Mouse (Mus musculus) lung, postnatal 0 days (tissue): ENCODE data around the gene Sulf2.

Experiments
- CTCF ChIP-seq: IDR thresholded peaks from 2 replicates; pipeline ENCODE4 v1.5.1; 2016; ENCODE audit warnings: antibody characterized with exemption, mild to moderate bottlenecking
- EP300 ChIP-seq: IDR thresholded peaks from 2 replicates; pipeline ENCODE4 v1.6.1; 2016; ENCODE audit warnings: antibody characterized with exemption, mild to moderate bottlenecking, control low read depth

DNA sequence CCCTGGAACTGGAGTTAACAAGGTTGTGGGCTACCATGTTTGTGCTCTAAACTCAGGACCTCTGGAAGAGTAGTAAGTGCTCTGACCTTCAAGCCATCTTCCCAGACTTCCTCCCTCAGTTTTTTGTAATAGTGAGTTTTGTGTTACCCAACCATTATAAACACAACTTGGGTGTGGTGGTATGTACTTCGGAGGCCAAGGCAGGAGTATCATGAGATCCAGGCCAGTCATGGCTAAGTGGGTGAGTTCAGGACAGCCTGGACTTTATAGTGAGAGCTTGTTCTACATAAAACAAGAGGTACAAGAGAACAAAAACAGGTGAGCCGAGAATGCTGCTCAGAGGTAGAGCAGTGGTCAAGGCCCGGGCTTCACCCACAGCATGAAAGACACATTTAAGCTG, 127.6 kb downstream of the Sulf2 start:
- TF ChIP-seq CTCF, result no peak
- no peak for TF ChIP-seq EP300
